Mouse (Mus musculus) cerebellum, adult 2 months (tissue): ENCODE results near the gene Atg101.

ENCODE experiments used
- CTCF ChIP-seq: fragments of 200-500 bp; IDR thresholded peaks from 2 replicates; pipeline ENCODE4 v1.5.1; 2011; ENCODE audit warnings: low read depth, mild to moderate bottlenecking, control low read depth, low read length, moderate library complexity, borderline replicate concordance; ENCODE audit not compliant: insufficient read depth
- POLR2A ChIP-seq: fragments of 200-500 bp; IDR thresholded peaks from 2 replicates; pipeline ENCODE4 v1.6.1; 2011; ENCODE audit warnings: low read length, control low read depth, borderline replicate concordance; ENCODE audit not compliant: insufficient read depth

DNA sequence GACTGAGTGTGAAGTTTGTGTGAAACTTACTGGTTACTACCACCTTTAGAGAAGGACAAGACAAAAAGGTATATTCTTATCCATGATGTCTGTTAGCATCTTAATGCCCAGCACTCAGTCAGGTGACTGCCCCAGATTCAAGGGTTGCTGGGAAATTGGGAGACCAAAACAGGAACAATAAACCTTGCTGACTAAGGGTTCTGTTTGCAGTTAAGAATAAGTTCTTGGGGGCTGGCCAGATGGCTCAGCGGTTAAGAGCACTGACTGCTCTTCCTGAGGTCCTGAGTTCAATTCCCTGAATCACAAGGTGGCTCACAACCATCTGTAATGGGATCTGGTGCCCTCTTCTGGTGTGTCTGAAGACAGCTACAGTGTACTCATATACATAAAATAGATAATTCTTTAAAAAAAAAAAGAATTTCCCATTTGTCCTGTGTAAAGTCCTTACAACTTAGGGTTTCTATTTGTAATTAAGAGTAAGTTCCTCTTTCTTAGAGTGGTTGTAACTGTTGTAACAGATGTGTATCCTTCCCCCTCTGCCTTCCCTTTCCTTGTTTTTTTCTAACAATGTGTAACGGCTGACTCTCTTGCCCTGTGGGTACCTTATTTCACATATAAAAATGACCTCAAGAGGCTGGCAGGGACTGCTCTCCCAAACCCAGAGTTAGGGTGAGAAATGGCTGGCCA, 33.9 kb downstream of the Atg101 start:
- TF ChIP-seq CTCF: no peak
- TF ChIP-seq POLR2A: no peak
